Mouse (Mus musculus): ENCODE data around the gene Gm6169. TPM values are rescaled to one million over a fixed set of nuclear protein-coding genes. Genes with fewer than 3 reads are reported as not detected.
"Not testable (repeated sequence)": the region's sequence is repeated elsewhere in the genome, so short reads cannot be mapped to it uniquely, and the experiment has no call there.

Gm6169 gene
- polyA plus RNA-seq, 1 experiment from 2014 or later, result 3.8 TPM

DNA sequence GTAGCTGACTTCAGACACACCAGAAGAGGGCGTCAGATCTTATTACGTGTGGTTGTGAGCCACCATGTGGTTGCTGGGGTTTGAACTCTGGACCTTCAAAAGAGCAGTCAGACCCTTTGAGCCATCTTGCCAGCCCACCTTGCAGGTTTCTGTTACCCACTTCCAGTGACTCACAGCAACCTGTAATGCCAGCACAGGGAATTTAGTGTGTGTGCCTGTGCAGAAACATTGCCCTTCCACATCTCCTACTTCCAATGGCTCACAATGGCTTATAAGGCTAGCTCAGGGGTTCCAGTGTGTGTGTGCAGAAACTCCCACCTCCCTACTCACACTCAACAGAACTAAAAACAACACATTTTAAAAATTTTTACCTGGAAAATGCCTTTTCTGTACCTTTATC lies 21.5 kb downstream of the Gm6169 start:
- no peak overlapping the region for H3K4me3 ChIP-seq (ENCODE audit: low read length)
- H3K4me2 ChIP-seq (replicated peaks; ENCODE audit: low read depth, low read length), result no peak overlapping the region
- no peak overlapping the region for H3K27ac ChIP-seq (ENCODE audit: low read depth, low read length)
- 95% methylated on average over 2 of the region's 2 CpGs for WGBS
- H3K27me3 ChIP-seq (ENCODE audit: control insufficient read depth, insufficient read depth, low read length), result no peaks in the 10 kb centered on the region
- H3K9me3 ChIP-seq (ENCODE audit: control insufficient read depth, low read length), result no peaks in the 10 kb centered on the region
- H3K36me3 ChIP-seq (ENCODE audit: control insufficient read depth, insufficient read depth, low read length), result no peaks in the 10 kb centered on the region
- ATAC-seq (ENCODE audit: low FRiP score, low TSS enrichment), result no peak
- H3K4me1 ChIP-seq (ENCODE audit: control insufficient read depth, insufficient read depth, low read length), result no peaks in the 10 kb centered on the region
- H3K9ac ChIP-seq (ENCODE audit: low read depth, low read length), result no peak overlapping the region

DNA sequence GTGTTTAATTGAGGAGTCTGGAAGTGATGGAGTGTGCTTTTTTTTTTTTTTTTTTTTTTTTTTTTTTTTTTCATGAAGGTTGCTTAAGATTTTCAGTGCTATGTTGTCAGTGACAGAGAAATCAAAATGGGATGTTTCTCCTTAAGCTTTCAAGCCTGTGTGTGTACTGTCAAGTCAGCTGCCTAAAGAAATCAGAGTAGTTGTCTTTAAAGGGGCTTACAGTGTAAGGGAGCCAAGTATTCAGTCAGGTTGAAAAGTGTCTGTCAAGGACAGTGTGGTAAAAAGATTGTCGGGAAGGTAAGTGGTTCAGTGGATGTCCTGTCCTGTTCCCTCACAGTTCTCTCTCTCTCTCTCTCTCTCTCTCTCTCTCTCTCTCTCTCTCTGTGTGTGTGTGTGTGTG lies 25.5 kb downstream of the Gm6169 start:
- Histone ChIP-seq H3K9ac (ENCODE audit: low read depth, low read length) (no peak overlapping the region), H3K36me3 (ENCODE audit: control insufficient read depth, insufficient read depth, low read length) (no peaks in the 10 kb centered on the region), H3K4me2 (replicated peaks; ENCODE audit: low read depth, low read length) (no peak overlapping the region), H3K27me3 (ENCODE audit: control insufficient read depth, insufficient read depth, low read length) (peaks cover 4% of the 10 kb centered on the region; the same call in 1 of the 2 replicates), H3K4me1 (ENCODE audit: control insufficient read depth, insufficient read depth, low read length) (no peaks in the 10 kb centered on the region), H3K4me3 (ENCODE audit: low read length) (no peak overlapping the region), H3K27ac (ENCODE audit: low read depth, low read length) (no peak overlapping the region), H3K9me3 (ENCODE audit: control insufficient read depth, low read length) (no peaks in the 10 kb centered on the region)
- 44% methylated on average over 1 of the region's 1 CpGs for WGBS
- ATAC-seq (ENCODE audit: low FRiP score, low TSS enrichment), result no peak

DNA sequence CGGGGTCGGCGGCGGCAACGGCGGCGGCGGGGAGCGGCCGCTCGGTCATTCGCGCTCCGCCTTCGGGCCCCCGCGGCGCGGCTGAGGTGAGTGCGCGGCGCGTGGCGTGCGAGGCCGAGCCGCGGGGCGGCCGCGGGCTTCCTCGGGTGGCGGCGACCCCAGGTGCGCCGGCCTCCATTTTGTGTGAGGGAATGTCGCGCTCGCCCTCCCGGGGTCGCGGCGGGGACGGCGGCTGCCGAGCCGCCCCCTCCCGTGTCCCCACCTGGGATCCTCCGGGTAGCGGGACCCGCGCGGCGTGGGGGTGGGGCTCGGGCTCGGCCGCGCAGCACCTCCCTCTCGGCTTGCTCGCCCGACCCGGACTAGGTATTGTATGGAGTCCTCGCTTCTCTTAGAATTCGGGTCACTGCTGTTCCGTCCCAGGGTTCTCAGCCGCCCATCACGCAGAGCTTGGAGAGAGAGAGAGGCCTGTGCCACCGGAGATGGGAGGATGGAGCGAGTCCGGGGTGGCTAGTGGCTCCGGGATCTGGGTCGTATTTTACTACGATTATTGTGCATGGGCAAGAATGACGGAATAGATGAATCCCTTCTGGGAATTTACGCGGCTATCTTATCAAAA lies 27.3 kb downstream of the Gm6169 start:
- Histone ChIP-seq H3K4me1 (ENCODE audit: control insufficient read depth, insufficient read depth, low read length) (no peaks in the 10 kb centered on the region), H3K36me3 (ENCODE audit: control insufficient read depth, insufficient read depth, low read length) (no peaks in the 10 kb centered on the region), H3K4me2 (replicated peaks; ENCODE audit: low read depth, low read length) (peak overlapping the region; percentile 97), H3K27me3 (ENCODE audit: control insufficient read depth, insufficient read depth, low read length) (peaks cover 13% of the 10 kb centered on the region), H3K27ac (ENCODE audit: low read depth, low read length) (no peak overlapping the region), H3K4me3 (ENCODE audit: low read length) (peak overlapping the region; percentile 83), H3K9ac (ENCODE audit: low read depth, low read length) (peak overlapping the region; percentile 78), H3K9me3 (ENCODE audit: control insufficient read depth, low read length) (no peaks in the 10 kb centered on the region)
- peak; percentile 81 for ATAC-seq (ENCODE audit: low FRiP score, low TSS enrichment)
- WGBS, result under 1% methylated on average over 57 of the region's 76 CpGs

DNA sequence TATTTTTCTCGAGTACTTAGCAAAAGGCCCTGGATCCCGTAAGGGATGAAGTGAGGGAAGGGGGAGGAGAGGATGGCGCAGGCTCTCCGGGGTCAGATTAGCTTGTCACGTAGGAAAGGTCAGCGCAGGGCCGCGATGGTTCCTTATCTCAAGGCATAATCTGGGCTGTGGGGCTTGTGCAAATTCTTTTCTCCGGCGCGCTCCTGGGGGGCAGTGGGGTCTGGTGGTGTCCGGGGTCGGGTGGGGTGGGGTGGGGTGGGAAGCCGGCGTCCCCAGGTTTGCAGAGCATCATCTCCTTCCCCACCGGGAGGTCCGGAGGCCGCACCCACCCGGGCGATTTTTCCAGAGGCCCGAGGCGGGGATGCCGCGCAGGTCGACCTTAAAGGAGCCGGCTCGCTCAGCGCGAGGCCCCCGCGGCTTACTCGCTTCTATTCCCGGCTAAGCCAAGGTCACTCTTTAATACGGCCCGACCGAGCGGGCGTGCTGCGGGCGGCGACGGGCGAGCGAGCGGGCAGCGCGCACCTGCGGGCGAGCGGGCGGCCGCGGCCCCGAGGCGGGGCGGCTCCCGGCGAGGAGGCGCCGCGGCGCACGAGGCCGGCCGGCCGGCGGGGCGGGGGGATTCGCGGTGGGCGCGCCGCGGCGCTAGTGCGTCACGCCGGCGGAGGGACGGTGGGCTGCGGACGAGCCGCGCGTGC lies 28.0 kb downstream of the Gm6169 start:
- H3K36me3 ChIP-seq (ENCODE audit: control insufficient read depth, insufficient read depth, low read length), result no peaks in the 10 kb centered on the region
- peak overlapping the region; percentile 97 for H3K4me2 ChIP-seq (replicated peaks; ENCODE audit: low read depth, low read length)
- peak overlapping the region; percentile 78 for H3K9ac ChIP-seq (ENCODE audit: low read depth, low read length)
- no peaks in the 10 kb centered on the region for H3K4me1 ChIP-seq (ENCODE audit: control insufficient read depth, insufficient read depth, low read length)
- peak overlapping the region; percentile 83 for H3K4me3 ChIP-seq (ENCODE audit: low read length)
- under 1% methylated on average over 75 of the region's 85 CpGs for WGBS
- H3K27me3 ChIP-seq (ENCODE audit: control insufficient read depth, insufficient read depth, low read length), result peaks cover 13% of the 10 kb centered on the region
- H3K27ac ChIP-seq (ENCODE audit: low read depth, low read length), result no peak overlapping the region
- no peaks in the 10 kb centered on the region for H3K9me3 ChIP-seq (ENCODE audit: control insufficient read depth, low read length)
- peak; percentile 66 for ATAC-seq (ENCODE audit: low FRiP score, low TSS enrichment)

DNA sequence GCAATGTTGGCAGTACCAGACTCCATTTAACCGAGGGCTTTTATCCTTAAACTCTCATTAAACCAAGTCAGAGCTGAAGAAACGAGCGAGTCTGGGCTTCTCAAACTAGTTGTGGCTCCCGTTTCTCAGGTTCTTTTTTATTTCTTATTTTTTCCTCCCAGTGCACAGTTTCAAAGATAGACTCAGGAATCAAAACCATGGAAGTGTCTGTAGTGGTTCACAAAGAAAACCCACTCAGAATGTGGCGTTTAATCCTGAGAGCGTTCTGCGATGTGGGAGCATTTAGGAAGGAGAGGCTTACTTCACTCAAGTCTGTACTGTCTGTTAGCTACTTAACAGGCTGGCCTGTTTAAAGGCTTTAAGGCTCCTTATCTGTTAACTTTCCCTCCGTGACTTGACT lies 30.9 kb downstream of the Gm6169 start:
- peaks cover 13% of the 10 kb centered on the region for H3K27me3 ChIP-seq (ENCODE audit: control insufficient read depth, insufficient read depth, low read length)
- no peak overlapping the region for H3K27ac ChIP-seq (ENCODE audit: low read depth, low read length)
- no peaks in the 10 kb centered on the region for H3K9me3 ChIP-seq (ENCODE audit: control insufficient read depth, low read length)
- H3K4me1 ChIP-seq (ENCODE audit: control insufficient read depth, insufficient read depth, low read length), result peaks cover 5% of the 10 kb centered on the region; the same call in 1 of the 2 replicates
- H3K9ac ChIP-seq (ENCODE audit: low read depth, low read length), result no peak overlapping the region
- H3K36me3 ChIP-seq (ENCODE audit: control insufficient read depth, insufficient read depth, low read length), result no peaks in the 10 kb centered on the region
- ATAC-seq (ENCODE audit: low FRiP score, low TSS enrichment), result no peak
- H3K4me2 ChIP-seq (replicated peaks; ENCODE audit: low read depth, low read length), result no peak overlapping the region
- no peak overlapping the region for H3K4me3 ChIP-seq (ENCODE audit: low read length)
- 60% methylated on average over 8 of the region's 8 CpGs for WGBS

DNA sequence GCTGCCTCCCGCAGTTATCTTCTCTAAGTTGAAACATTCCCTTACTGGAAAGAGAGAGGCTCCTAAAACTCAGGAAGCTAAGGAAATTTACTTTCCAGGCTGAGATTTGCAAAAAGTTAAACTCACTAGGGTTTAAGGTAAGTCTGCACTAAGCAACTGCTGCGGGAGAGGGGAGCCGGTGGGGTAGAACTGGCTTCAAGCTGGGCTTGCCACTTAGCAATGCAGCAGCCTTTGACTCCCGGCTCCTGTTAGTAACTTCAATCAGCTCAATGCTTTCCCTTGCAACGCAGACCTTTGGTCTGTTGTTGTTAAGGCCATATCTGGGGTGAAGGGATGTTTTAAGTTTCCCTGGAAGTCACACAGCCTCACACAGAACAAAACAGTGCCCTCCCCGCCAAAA lies 31.3 kb downstream of the Gm6169 start:
- Histone ChIP-seq H3K27me3 (ENCODE audit: control insufficient read depth, insufficient read depth, low read length) (peaks cover 13% of the 10 kb centered on the region), H3K4me3 (ENCODE audit: low read length) (no peak overlapping the region), H3K27ac (ENCODE audit: low read depth, low read length) (no peak overlapping the region), H3K4me2 (replicated peaks; ENCODE audit: low read depth, low read length) (no peak overlapping the region), H3K9me3 (ENCODE audit: control insufficient read depth, low read length) (no peaks in the 10 kb centered on the region), H3K36me3 (ENCODE audit: control insufficient read depth, insufficient read depth, low read length) (no peaks in the 10 kb centered on the region), H3K9ac (ENCODE audit: low read depth, low read length) (no peak overlapping the region), H3K4me1 (ENCODE audit: control insufficient read depth, insufficient read depth, low read length) (peaks cover 5% of the 10 kb centered on the region; the same call in 1 of the 2 replicates)
- no peak for ATAC-seq (ENCODE audit: low FRiP score, low TSS enrichment)
- WGBS, result 18% methylated on average over 6 of the region's 6 CpGs

DNA sequence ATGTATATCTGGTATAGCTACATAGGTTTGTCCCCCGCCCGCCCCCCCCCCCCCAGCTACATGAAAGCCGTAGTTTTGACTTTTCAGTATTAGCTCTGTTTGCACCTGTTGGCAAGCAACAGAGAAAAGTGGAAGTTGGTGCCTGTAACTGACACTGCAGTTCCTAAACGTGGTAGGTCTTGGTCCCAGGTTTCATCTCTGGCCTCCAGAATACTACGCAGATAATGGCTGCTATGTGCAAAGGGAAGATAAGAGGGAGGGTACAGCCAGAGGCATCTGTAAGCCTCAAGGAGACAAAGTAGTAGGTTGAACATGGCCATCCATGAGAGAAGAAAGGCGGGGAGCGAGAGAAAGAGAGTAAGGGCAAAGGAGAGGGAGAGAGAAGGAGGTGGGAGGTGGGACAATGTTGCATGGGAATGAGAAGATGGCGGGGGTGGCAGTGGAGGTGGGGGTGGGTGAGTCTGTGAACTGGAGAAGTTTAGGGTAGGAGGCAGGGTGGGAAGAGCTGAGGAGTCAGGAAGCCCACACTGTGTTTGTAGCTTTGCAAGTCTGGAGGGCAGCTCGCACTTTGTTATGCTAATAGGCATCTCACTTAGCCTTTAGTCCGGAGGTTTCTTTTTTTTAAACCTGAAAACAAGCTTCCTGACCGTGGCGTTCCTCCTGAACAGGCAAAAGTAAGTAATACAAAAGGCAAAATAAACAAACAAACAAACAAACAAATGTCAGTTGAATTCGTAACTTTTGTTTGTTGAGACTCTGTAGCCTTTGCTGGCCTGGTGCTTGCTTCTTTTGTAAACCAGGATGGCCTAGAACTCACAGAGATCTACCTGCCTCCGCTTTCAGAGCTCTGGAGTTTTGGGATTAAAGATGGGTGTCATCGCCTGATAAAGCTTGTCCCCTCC lies 32.1 kb downstream of the Gm6169 start, which contains the start of gene Fam169a:
Gene Fam169a, plus strand, starts transcription at position 638 of the 902 bp plus-strand sequence.
- no peak within 1 kb of the TSS for H3K4me2 ChIP-seq (replicated peaks; ENCODE audit: low read depth, low read length)
- WGBS, result 62% methylated on average over 15 of the region's 15 CpGs
- H3K9me3 ChIP-seq (ENCODE audit: control insufficient read depth, low read length), result no peaks in the 10 kb centered on the region

DNA sequence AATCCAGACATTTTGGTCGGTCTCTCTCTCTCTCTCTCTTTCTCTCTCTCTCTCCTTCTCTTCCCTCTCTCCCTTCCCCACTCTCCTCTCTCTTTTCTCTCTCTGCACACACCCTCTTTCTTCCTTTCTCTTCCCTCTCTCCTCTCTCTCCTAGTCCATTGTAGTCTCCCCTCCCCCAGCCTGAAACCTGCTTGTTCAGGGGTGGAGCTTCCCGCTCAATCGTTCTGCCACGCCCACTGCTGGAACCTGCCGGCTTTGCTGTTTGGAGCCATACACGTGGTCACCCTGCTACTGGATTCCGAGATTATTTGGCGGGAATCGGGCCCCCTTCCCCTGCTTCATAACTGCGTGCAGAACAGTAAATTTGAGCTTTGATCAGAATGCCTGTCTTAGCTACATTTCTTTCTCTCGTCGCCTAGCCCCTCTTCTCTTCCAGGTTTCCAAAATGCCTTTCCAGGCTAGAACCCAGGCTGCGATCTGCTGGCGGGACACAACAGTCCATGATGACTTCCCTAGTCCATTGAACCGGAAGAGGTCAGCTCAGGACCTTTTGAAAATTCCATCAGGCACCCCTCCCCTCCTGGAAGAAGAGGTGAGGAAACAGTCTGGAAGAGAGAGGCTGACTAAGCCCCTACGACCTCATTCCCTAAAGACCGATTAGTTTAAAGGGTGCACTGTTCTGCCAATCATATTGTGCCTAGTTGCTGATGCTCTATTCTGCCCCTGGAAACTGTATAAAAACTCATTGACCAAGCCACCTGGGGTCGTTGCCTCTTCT lies 34.0 kb downstream of the Gm6169 start:
- H3K9me3 ChIP-seq (ENCODE audit: control insufficient read depth, low read length); H3K4me3 ChIP-seq (ENCODE audit: low read length); H3K36me3 ChIP-seq (ENCODE audit: control insufficient read depth, insufficient read depth, low read length); H3K27me3 ChIP-seq (ENCODE audit: control insufficient read depth, insufficient read depth, low read length); H3K4me2 ChIP-seq (replicated peaks; ENCODE audit: low read depth, low read length); H3K4me1 ChIP-seq (ENCODE audit: control insufficient read depth, insufficient read depth, low read length); H3K9ac ChIP-seq (ENCODE audit: low read depth, low read length); H3K27ac ChIP-seq (ENCODE audit: low read depth, low read length); ATAC-seq (ENCODE audit: low FRiP score, low TSS enrichment): not testable (repeated sequence)
- WGBS, result 50% methylated on average over 18 of the region's 18 CpGs

More for the DNA sequence above, 32.1 kb downstream of the Gm6169 start, which contains the start of gene Fam169a:
- Histone ChIP-seq H3K27ac (ENCODE audit: low read depth, low read length) (no peak within 1 kb of the TSS), H3K9ac (ENCODE audit: low read depth, low read length) (no peak within 1 kb of the TSS), H3K27me3 (ENCODE audit: control insufficient read depth, insufficient read depth, low read length) (peaks cover 13% of the 10 kb centered on the region), H3K4me3 (ENCODE audit: low read length) (no peak within 1 kb of the TSS), H3K4me1 (ENCODE audit: control insufficient read depth, insufficient read depth, low read length) (peaks cover 5% of the 10 kb centered on the region; the same call in 1 of the 2 replicates), H3K36me3 (ENCODE audit: control insufficient read depth, insufficient read depth, low read length) (no peaks in the 10 kb centered on the region)
- no peak for ATAC-seq (ENCODE audit: low FRiP score, low TSS enrichment)
